Mouse (Mus musculus): ENCODE measurements around the gene Ghr. TPM values are rescaled to one million over a fixed set of nuclear protein-coding genes. Genes with fewer than 3 reads are reported as not detected.

Gene Ghr
- polyA plus RNA-seq, 1 experiment from 2014 or later = 13.6 TPM

DNA sequence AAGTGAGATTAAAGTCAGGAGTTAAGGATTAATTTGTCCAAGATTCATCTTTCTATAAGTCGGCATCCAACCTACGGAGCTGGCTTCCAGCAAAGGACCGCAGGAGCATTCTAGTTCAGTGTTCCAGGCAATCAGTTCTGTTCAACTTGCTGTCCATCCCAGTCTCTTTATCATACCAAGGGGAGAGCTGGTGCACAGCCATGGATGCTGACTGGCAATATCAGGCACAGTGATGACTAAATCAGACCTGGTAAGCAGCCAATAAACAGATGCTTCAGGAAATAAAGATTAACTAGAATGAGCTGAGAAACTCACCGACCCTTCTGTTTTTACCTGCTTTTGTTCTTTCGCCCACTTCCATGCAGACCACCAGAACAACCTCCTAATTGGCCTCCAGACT lies 154.3 kb downstream of the Ghr start:
- Histone ChIP-seq H3K36me3 (ENCODE audit: control insufficient read depth, insufficient read depth, low read length) (no peaks in the 10 kb centered on the region), H3K4me1 (ENCODE audit: control insufficient read depth, insufficient read depth, low read length) (no peaks in the 10 kb centered on the region), H3K4me2 (no peak overlapping the region), H3K4me3 (ENCODE audit: low read depth, low read length) (no peak overlapping the region), H3K9ac (ENCODE audit: low read length) (no peak overlapping the region), H3K9me3 (ENCODE audit: control insufficient read depth, low read length) (no peaks in the 10 kb centered on the region), H3K27me3 (ENCODE audit: control insufficient read depth, insufficient read depth, low read length) (no peaks in the 10 kb centered on the region), H3K27ac (ENCODE audit: low read depth, low read length) (no peak overlapping the region)
- ATAC-seq (ENCODE audit: low FRiP score) (no peak), DNase-seq (ENCODE audit: low spot score, missing footprints) (no peak)
- WGBS = 89% methylated on average over 5 of the region's 5 CpGs

- Histone ChIP-seq H3K4me3 (ENCODE audit: low read depth, low read length) (no peak overlapping the region), H3K27me3 (ENCODE audit: control insufficient read depth, insufficient read depth, low read length) (no peaks in the 10 kb centered on the region), H3K4me2 (no peak overlapping the region), H3K9me3 (ENCODE audit: control insufficient read depth, low read length) (no peaks in the 10 kb centered on the region), H3K4me1 (ENCODE audit: control insufficient read depth, insufficient read depth, low read length) (no peaks in the 10 kb centered on the region), H3K36me3 (ENCODE audit: control insufficient read depth, insufficient read depth, low read length) (no peaks in the 10 kb centered on the region), H3K27ac (ENCODE audit: low read depth, low read length) (no peak overlapping the region), H3K9ac (ENCODE audit: low read length) (no peak overlapping the region)
- no peak for DNase-seq (ENCODE audit: low spot score, missing footprints)
- ATAC-seq (ENCODE audit: low FRiP score) = no peak
- 76% methylated on average over 4 of the region's 4 CpGs for WGBS
These were observed 156.9 kb downstream of the Ghr start for GRCm38 (mm10) chr15:3426401-3426800.

GRCm38 (mm10) chr15:3423177-3423576 lies 160.1 kb downstream of the Ghr start:
- 59% methylated on average over 4 of the region's 4 CpGs for WGBS
- Histone ChIP-seq H3K4me3 (ENCODE audit: low read depth, low read length) (no peak overlapping the region), H3K9me3 (ENCODE audit: control insufficient read depth, low read length) (no peaks in the 10 kb centered on the region), H3K27ac (ENCODE audit: low read depth, low read length) (no peak overlapping the region), H3K4me1 (ENCODE audit: control insufficient read depth, insufficient read depth, low read length) (no peaks in the 10 kb centered on the region), H3K36me3 (ENCODE audit: control insufficient read depth, insufficient read depth, low read length) (no peaks in the 10 kb centered on the region), H3K4me2 (no peak overlapping the region), H3K9ac (ENCODE audit: low read length) (no peak overlapping the region), H3K27me3 (ENCODE audit: control insufficient read depth, insufficient read depth, low read length) (no peaks in the 10 kb centered on the region)
- DNase-seq (ENCODE audit: low spot score, missing footprints) = no peak
- ATAC-seq (ENCODE audit: low FRiP score) = peak; percentile 14; the same call in 1 of the 2 replicates

DNA sequence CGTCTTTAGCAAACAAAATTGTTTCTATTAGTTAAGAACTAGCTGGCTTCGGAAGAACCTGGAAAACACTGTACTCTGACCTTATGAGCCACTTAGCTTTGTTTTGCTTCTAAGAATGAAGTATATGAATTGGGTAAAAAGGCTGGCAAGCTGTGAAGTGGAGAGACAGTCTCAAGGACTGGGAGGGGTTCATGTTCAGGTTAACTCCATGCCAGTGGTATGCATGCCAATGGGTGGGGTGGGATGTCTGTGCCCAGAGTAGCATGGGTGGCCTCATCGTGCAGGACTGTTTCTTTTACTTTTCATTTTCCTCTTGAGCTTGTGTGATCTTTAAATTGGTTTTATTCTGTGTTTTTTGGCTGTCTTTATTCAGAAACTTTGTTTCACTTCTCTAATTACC lies 165.6 kb downstream of the Ghr start:
- Histone ChIP-seq H3K9ac (ENCODE audit: low read length) (no peak overlapping the region), H3K4me1 (ENCODE audit: control insufficient read depth, insufficient read depth, low read length) (no peaks in the 10 kb centered on the region), H3K27ac (ENCODE audit: low read depth, low read length) (no peak overlapping the region), H3K4me2 (no peak overlapping the region), H3K4me3 (ENCODE audit: low read depth, low read length) (no peak overlapping the region), H3K36me3 (ENCODE audit: control insufficient read depth, insufficient read depth, low read length) (no peaks in the 10 kb centered on the region), H3K9me3 (ENCODE audit: control insufficient read depth, low read length) (no peaks in the 10 kb centered on the region), H3K27me3 (ENCODE audit: control insufficient read depth, insufficient read depth, low read length) (no peaks in the 10 kb centered on the region)
- 87% methylated on average over 3 of the region's 3 CpGs for WGBS
- DNase-seq (ENCODE audit: low spot score, missing footprints) (no peak), ATAC-seq (ENCODE audit: low FRiP score) (no peak)

GRCm38 (mm10) chr15:3413103-3413502 lies 170.2 kb downstream of the Ghr start:
- H3K4me3 ChIP-seq (ENCODE audit: low read depth, low read length) = no peak overlapping the region
- H3K4me2 ChIP-seq = no peak overlapping the region
- no peak overlapping the region for H3K9ac ChIP-seq (ENCODE audit: low read length)
- no peak overlapping the region for H3K27ac ChIP-seq (ENCODE audit: low read depth, low read length)
- no peaks in the 10 kb centered on the region for H3K9me3 ChIP-seq (ENCODE audit: control insufficient read depth, low read length)
- H3K4me1 ChIP-seq (ENCODE audit: control insufficient read depth, insufficient read depth, low read length) = no peaks in the 10 kb centered on the region
- WGBS = 88% methylated on average over 3 of the region's 3 CpGs
- no peaks in the 10 kb centered on the region for H3K27me3 ChIP-seq (ENCODE audit: control insufficient read depth, insufficient read depth, low read length)
- no peak for ATAC-seq (ENCODE audit: low FRiP score)
- H3K36me3 ChIP-seq (ENCODE audit: control insufficient read depth, insufficient read depth, low read length) = no peaks in the 10 kb centered on the region
- no peak for DNase-seq (ENCODE audit: low spot score, missing footprints)

DNA sequence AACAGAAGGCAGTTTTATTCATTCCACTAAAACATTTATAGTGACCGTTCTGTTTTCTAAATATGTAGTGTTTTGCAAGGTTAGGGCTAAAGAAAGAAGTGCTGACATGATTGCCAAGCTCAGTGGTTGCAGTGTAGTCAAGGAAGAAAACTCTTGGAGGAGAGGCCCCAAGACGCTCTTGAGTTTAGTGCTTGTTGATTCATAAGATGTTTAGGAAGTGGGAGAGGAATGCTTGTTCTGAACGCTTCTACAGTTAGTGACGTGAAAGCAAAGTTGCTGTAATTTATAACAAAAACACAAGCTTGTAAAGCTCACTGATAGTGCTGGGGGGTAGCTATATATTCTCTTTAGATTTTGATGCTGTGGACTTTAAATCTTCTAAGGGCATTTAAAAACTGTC lies 174.8 kb downstream of the Ghr start:
- no peaks in the 10 kb centered on the region for H3K9me3 ChIP-seq (ENCODE audit: control insufficient read depth, low read length)
- WGBS = 94% methylated on average over 4 of the region's 4 CpGs
- ATAC-seq (ENCODE audit: low FRiP score) (no peak), DNase-seq (ENCODE audit: low spot score, missing footprints) (no peak)
- H3K4me3 ChIP-seq (ENCODE audit: low read depth, low read length) = no peak overlapping the region
- no peaks in the 10 kb centered on the region for H3K27me3 ChIP-seq (ENCODE audit: control insufficient read depth, insufficient read depth, low read length)
- no peaks in the 10 kb centered on the region for H3K36me3 ChIP-seq (ENCODE audit: control insufficient read depth, insufficient read depth, low read length)
- H3K9ac ChIP-seq (ENCODE audit: low read length) = no peak overlapping the region
- no peak overlapping the region for H3K4me2 ChIP-seq
- no peak overlapping the region for H3K27ac ChIP-seq (ENCODE audit: low read depth, low read length)
- H3K4me1 ChIP-seq (ENCODE audit: control insufficient read depth, insufficient read depth, low read length) = no peaks in the 10 kb centered on the region

- Histone ChIP-seq H3K36me3 (ENCODE audit: control insufficient read depth, insufficient read depth, low read length) (no peaks in the 10 kb centered on the region), H3K27ac (ENCODE audit: low read depth, low read length) (no peak overlapping the region), H3K4me1 (ENCODE audit: control insufficient read depth, insufficient read depth, low read length) (no peaks in the 10 kb centered on the region), H3K4me2 (no peak overlapping the region), H3K4me3 (ENCODE audit: low read depth, low read length) (no peak overlapping the region), H3K27me3 (ENCODE audit: control insufficient read depth, insufficient read depth, low read length) (no peaks in the 10 kb centered on the region), H3K9me3 (ENCODE audit: control insufficient read depth, low read length) (no peaks in the 10 kb centered on the region), H3K9ac (ENCODE audit: low read length) (no peak overlapping the region)
- DNase-seq (ENCODE audit: low spot score, missing footprints) (no peak), ATAC-seq (ENCODE audit: low FRiP score) (no peak)
These were observed 184.1 kb downstream of the Ghr start for GRCm38 (mm10) chr15:3399196-3399595.

GRCm38 (mm10) chr15:3397369-3398100 lies 185.8 kb downstream of the Ghr start:
- Histone ChIP-seq H3K9me3 (ENCODE audit: control insufficient read depth, low read length) (no peaks in the 10 kb centered on the region), H3K9ac (ENCODE audit: low read length) (no peak overlapping the region), H3K4me1 (ENCODE audit: control insufficient read depth, insufficient read depth, low read length) (no peaks in the 10 kb centered on the region), H3K36me3 (ENCODE audit: control insufficient read depth, insufficient read depth, low read length) (no peaks in the 10 kb centered on the region), H3K4me3 (ENCODE audit: low read depth, low read length) (no peak overlapping the region), H3K27ac (ENCODE audit: low read depth, low read length) (no peak overlapping the region), H3K27me3 (ENCODE audit: control insufficient read depth, insufficient read depth, low read length) (no peaks in the 10 kb centered on the region), H3K4me2 (no peak overlapping the region)
- DNase-seq (ENCODE audit: low spot score, missing footprints) = no peak
- 91% methylated on average over 3 of the region's 3 CpGs for WGBS
- ATAC-seq (ENCODE audit: low FRiP score) = no peak

- no peaks in the 10 kb centered on the region for H3K36me3 ChIP-seq (ENCODE audit: control insufficient read depth, insufficient read depth, low read length)
- H3K9me3 ChIP-seq (ENCODE audit: control insufficient read depth, low read length) = no peaks in the 10 kb centered on the region
- WGBS = 80% methylated on average over 2 of the region's 2 CpGs
- H3K4me3 ChIP-seq (ENCODE audit: low read depth, low read length) = no peak overlapping the region
- ATAC-seq (ENCODE audit: low FRiP score) (no peak), DNase-seq (ENCODE audit: low spot score, missing footprints) (no peak)
- H3K4me2 ChIP-seq = no peak overlapping the region
- H3K27ac ChIP-seq (ENCODE audit: low read depth, low read length) = no peak overlapping the region
- no peaks in the 10 kb centered on the region for H3K27me3 ChIP-seq (ENCODE audit: control insufficient read depth, insufficient read depth, low read length)
- H3K9ac ChIP-seq (ENCODE audit: low read length) = no peak overlapping the region
- no peaks in the 10 kb centered on the region for H3K4me1 ChIP-seq (ENCODE audit: control insufficient read depth, insufficient read depth, low read length)
These were observed 187.1 kb downstream of the Ghr start for GRCm38 (mm10) chr15:3396149-3396548.
